24 mouse cellular contexts compared by ENCODE assay signal in the genomic region with DNA sequence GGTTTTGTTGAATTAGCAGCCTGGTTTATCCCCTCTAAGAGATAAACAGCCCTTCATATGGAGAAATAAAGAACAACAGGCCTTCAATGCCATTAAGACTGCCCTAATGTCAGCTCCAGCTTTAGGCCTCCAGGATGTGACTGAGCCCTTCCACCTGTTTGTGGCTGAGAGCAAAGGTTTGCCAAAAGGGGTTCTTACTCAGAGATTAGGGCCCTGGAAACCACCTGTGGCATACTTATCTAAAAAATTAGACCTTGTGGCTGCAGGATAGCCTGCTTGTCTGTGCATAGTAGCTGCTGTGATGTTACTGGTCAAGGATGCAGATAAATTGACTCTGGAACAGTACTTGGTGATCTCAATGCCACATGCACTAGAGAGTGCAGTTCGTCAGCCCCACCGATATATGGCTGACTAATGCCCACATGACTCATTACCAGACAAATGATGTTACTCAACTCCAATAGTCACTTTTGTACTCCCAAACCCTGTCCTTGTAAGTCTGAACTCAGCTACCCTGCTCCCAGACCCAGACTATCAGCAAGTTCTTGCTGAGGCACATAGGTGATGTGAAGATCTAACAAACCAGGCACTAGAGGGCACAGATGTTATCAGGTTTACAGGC.
"Had no signal": no experiment of that assay in that cellular context is flagged by ENCODE, and none has a peak within 500 bp of the region (broad histone marks: within the 10 kb centered on the region; RNA-seq: fewer than 3 reads in every experiment).

No protein-coding gene starts in this region.

- H3K4me1 ChIP-seq: heart, embryonic 13.5 days; heart, embryonic 15.5 days; hindbrain, embryonic 13.5 days; hindbrain, embryonic 15.5 days; kidney, embryonic 15.5 days; limb, embryonic 10.5 days; limb, embryonic 12.5 days; liver, embryonic 12.5 days had no signal

- H3K4me3 ChIP-seq: heart, adult 2 months; heart, embryonic 13.5 days; heart, embryonic 15.5 days; hindbrain, embryonic 13.5 days; hindbrain, embryonic 15.5 days; kidney, embryonic 15.5 days; left cerebral cortex, adult 2 months; limb, embryonic 10.5 days; limb, embryonic 12.5 days; liver, embryonic 12.5 days had no signal

- H3K27ac ChIP-seq: heart, adult 2 months; heart, embryonic 13.5 days; heart, embryonic 15.5 days; hindbrain, embryonic 13.5 days; hindbrain, embryonic 15.5 days; hindbrain, postnatal 0 days; kidney, embryonic 15.5 days; kidney, postnatal 0 days; left cerebral cortex, adult 2 months; limb, embryonic 10.5 days; limb, embryonic 12.5 days; liver, embryonic 12.5 days; liver, embryonic 14.5 days had no signal

- H3K36me3 ChIP-seq: heart, embryonic 13.5 days; heart, embryonic 15.5 days; hindbrain, embryonic 13.5 days; hindbrain, embryonic 15.5 days; kidney, embryonic 15.5 days; limb, embryonic 10.5 days; limb, embryonic 12.5 days; liver, embryonic 12.5 days had no signal

- DNase-seq: gastrocnemius, postnatal 14 days; gastrocnemius, postnatal 36 days; heart, adult 11 months; heart, adult 2 months; heart, postnatal 14 days; heart, postnatal 36 days; kidney, adult 11 months; kidney, adult 2 months; kidney, adult 9 months; kidney, postnatal 14 days; kidney, postnatal 36 days; layer of hippocampus, adult 9-11 months had no signal

- H3K9me3 ChIP-seq: heart, embryonic 13.5 days; heart, embryonic 15.5 days; hindbrain, embryonic 13.5 days; hindbrain, embryonic 15.5 days; kidney, embryonic 15.5 days; limb, embryonic 10.5 days; limb, embryonic 12.5 days; liver, embryonic 12.5 days had no signal

- H3K27me3 ChIP-seq: heart, embryonic 13.5 days; heart, embryonic 15.5 days; hindbrain, embryonic 13.5 days; hindbrain, embryonic 15.5 days; kidney, embryonic 15.5 days; limb, embryonic 12.5 days; liver, embryonic 12.5 days had no signal
